ENCODE assay signal across 8 mouse cellular contexts in the genomic region with DNA sequence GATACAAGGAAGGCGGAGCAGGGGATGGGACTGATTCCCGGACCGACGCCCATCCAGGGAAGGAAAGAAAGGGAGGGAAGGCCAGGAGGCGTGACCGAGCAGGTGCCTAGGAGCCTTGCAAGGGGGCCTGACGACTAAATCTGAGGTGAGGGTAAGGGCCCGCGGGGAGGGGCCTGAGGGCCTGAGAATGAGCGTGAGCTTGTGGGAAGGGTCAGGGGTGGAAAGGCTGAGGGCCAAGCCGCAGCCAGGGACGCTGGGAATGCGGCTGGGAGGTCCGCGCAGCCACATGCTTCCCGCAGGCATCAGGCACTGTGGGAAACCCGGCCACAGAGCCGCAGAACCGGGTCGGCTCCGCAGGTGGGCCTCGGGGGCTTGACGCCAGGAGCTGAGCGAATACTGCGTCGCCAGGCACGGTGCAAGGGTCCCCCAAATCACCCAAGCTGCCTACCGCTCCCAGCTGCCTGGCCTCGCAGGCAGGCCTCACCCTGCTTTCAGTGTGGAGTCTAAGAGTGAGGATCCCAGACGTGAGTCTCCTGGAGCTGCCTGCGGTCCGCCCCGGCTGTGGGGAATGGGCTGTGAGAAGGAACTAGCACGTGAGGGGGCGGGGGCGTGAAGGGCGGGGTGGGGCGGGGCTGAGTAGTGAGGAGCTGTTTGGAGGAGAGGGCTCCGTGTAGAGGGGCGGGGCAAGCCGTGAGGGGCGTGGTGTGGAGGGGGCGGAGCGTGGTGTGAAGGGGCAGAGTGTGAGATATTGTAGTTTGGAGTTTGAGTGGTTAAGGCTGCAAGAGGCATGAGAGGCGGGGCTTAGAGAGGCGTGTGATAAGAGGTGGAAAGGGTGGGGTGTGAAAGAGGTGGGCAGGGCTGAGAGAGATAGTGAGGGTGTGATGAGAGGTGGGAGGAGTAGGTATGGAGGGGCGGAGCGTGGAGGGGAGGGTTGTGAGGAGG. TPM values are rescaled to one million over a fixed set of nuclear protein-coding genes. Genes with fewer than 3 reads are reported as not detected.
DNase-seq lines count a peak whose midpoint lies in the region; ATAC-seq and TF ChIP-seq lines count a peak whose summit lies in the region.

No protein-coding gene starts in this region.

- ATAC-seq in kidney, postnatal 0 days (replicated peaks; ENCODE audit: low FRiP score, low read depth), result peak; percentile 54; the same call in 1 of the 2 replicates
- ATAC-seq in embryonic facial prominence, embryonic 11.5 days (replicated peaks; ENCODE audit: insufficient number of reproducible peaks, low FRiP score, low TSS enrichment, low read depth), result peak; percentile 48
- peak; percentile 74 for ATAC-seq in intestine, embryonic 16.5 days
- ATAC-seq in neural tube, embryonic 14.5 days (ENCODE audit: low read depth), result peak; percentile 75

- WGBS in kidney, postnatal 0 days, result 39% methylated on average over 47 of the region's 48 CpGs
- WGBS in embryonic facial prominence, embryonic 11.5 days, result 41% methylated on average over 47 of the region's 48 CpGs
- 37% methylated on average over 48 of the region's 48 CpGs for WGBS in intestine, embryonic 16.5 days
- WGBS in neural tube, embryonic 14.5 days, result 34% methylated on average over 47 of the region's 48 CpGs

- no peaks in the 10 kb centered on the region for H3K4me1 ChIP-seq in kidney, postnatal 0 days (replicated peaks; ENCODE audit: insufficient read depth, low read length)
- H3K4me1 ChIP-seq in embryonic facial prominence, embryonic 11.5 days (ENCODE audit: control insufficient read depth, insufficient read depth, low read length), result no peaks in the 10 kb centered on the region
- no peaks in the 10 kb centered on the region for H3K4me1 ChIP-seq in intestine, embryonic 16.5 days (ENCODE audit: control insufficient read depth, insufficient read depth, low read length)
- no peaks in the 10 kb centered on the region for H3K4me1 ChIP-seq in neural tube, embryonic 14.5 days (ENCODE audit: control insufficient read depth, insufficient read depth, low read length)

- no peaks in the 10 kb centered on the region for H3K9me3 ChIP-seq in kidney, postnatal 0 days (replicated peaks; ENCODE audit: low read length)
- H3K9me3 ChIP-seq in embryonic facial prominence, embryonic 11.5 days (replicated peaks; ENCODE audit: control insufficient read depth, low read length), result no peaks in the 10 kb centered on the region
- H3K9me3 ChIP-seq in intestine, embryonic 16.5 days (ENCODE audit: control insufficient read depth, low read length), result no peaks in the 10 kb centered on the region
- no peaks in the 10 kb centered on the region for H3K9me3 ChIP-seq in neural tube, embryonic 14.5 days (ENCODE audit: control insufficient read depth, low read length)

- DNase-seq in kidney, postnatal 0 days (ENCODE audit: low spot score), result no peak
- DNase-seq in kidney, adult 18-20 months, result no peak
- no peak for DNase-seq in embryonic facial prominence, embryonic 11.5 days (ENCODE audit: low spot score)
- no peak for DNase-seq in layer of hippocampus, adult 9-10 months (ENCODE audit: low spot score)
- no peak for DNase-seq in adrenal gland, adult 8-10 months
- no peak for DNase-seq in urinary bladder, postnatal 4 days (ENCODE audit: low spot score in 2 of 2)

- no peak overlapping the region for H3K4me3 ChIP-seq in kidney, postnatal 0 days (replicated peaks; ENCODE audit: low read depth, low read length)
- no peak overlapping the region for H3K4me3 ChIP-seq in embryonic facial prominence, embryonic 11.5 days (ENCODE audit: low read depth, low read length)
- H3K4me3 ChIP-seq in intestine, embryonic 16.5 days (ENCODE audit: low read length), result 0 out of 2 replicates have a peak overlapping the region, but pooled peaks have one; percentile 12
- H3K4me3 ChIP-seq in neural tube, embryonic 14.5 days (ENCODE audit: low read depth, low read length), result peak overlapping the region; percentile 9; the same call in 1 of the 2 replicates

- no peak overlapping the region for H3K4me2 ChIP-seq in kidney, postnatal 0 days (ENCODE audit: low read length)
- H3K4me2 ChIP-seq in embryonic facial prominence, embryonic 11.5 days (ENCODE audit: low read depth, low read length), result peak overlapping the region; percentile 19; the same call in 1 of the 2 replicates
- H3K4me2 ChIP-seq in intestine, embryonic 16.5 days (ENCODE audit: low read depth, low read length), result peak overlapping the region; percentile 16; the same call in 1 of the 2 replicates
- H3K4me2 ChIP-seq in neural tube, embryonic 14.5 days (ENCODE audit: low read depth, low read length), result peak overlapping the region; percentile 29; the same call in 1 of the 2 replicates

- no peak overlapping the region for H3K9ac ChIP-seq in kidney, postnatal 0 days (ENCODE audit: low read depth, low read length)
- no peak overlapping the region for H3K9ac ChIP-seq in embryonic facial prominence, embryonic 11.5 days (replicated peaks; ENCODE audit: low read length)
- no peak overlapping the region for H3K9ac ChIP-seq in intestine, embryonic 16.5 days (ENCODE audit: low read depth, low read length)
- H3K9ac ChIP-seq in neural tube, embryonic 14.5 days (replicated peaks; ENCODE audit: low read depth, low read length), result 0 out of 2 replicates have a peak overlapping the region, but pooled peaks have one; percentile 7

- TF ChIP-seq CTCF in kidney, postnatal 0 days (IDR thresholded peaks at IDR 0.05; ENCODE audit: low read depth), result no peak

- no peak overlapping the region for H3K27ac ChIP-seq in kidney, postnatal 0 days
- H3K27ac ChIP-seq in embryonic facial prominence, embryonic 11.5 days (replicated peaks; ENCODE audit: low read depth, low read length), result no peak overlapping the region
- no peak overlapping the region for H3K27ac ChIP-seq in intestine, embryonic 16.5 days (ENCODE audit: low read length)
- no peak overlapping the region for H3K27ac ChIP-seq in neural tube, embryonic 14.5 days (ENCODE audit: low read depth, low read length)

- H3K36me3 ChIP-seq in kidney, postnatal 0 days (ENCODE audit: insufficient read depth, low read length), result no peaks in the 10 kb centered on the region
- no peaks in the 10 kb centered on the region for H3K36me3 ChIP-seq in embryonic facial prominence, embryonic 11.5 days (replicated peaks; ENCODE audit: control insufficient read depth, insufficient read depth, low read depth, low read length)
- H3K36me3 ChIP-seq in intestine, embryonic 16.5 days (ENCODE audit: control insufficient read depth, insufficient read depth, low read length), result no peaks in the 10 kb centered on the region
- no peaks in the 10 kb centered on the region for H3K36me3 ChIP-seq in neural tube, embryonic 14.5 days (ENCODE audit: control insufficient read depth, insufficient read depth, low read length)

- H3K27me3 ChIP-seq in kidney, postnatal 0 days (ENCODE audit: insufficient read depth, low read length), result no peaks in the 10 kb centered on the region; the same call in 1 of the 2 replicates
- H3K27me3 ChIP-seq in embryonic facial prominence, embryonic 11.5 days (ENCODE audit: control insufficient read depth, insufficient read depth, low read length), result peaks cover 2% of the 10 kb centered on the region
- H3K27me3 ChIP-seq in intestine, embryonic 16.5 days (replicated peaks; ENCODE audit: control insufficient read depth, insufficient read depth, low read length), result peaks cover 5% of the 10 kb centered on the region; the same call in 1 of the 2 replicates
- no peaks in the 10 kb centered on the region for H3K27me3 ChIP-seq in neural tube, embryonic 14.5 days (ENCODE audit: control insufficient read depth, insufficient read depth, low read length)

RNA-seq across cellular contexts. Expression of gene Rad21l, which starts 2.0 kb away (rescaled TPM):
- not detected in 2 replicates for polyA plus RNA-seq in kidney, postnatal 0 days (2015; fragmentation: Nextera tagmentation; extraction: Ambion mirVana)
- polyA plus RNA-seq in embryonic facial prominence, embryonic 11.5 days (2014; fragmentation: Nextera tagmentation; extraction: Ambion mirVana), result 0.13 TPM in 1 of 2 replicates, not detected in the other
- polyA plus RNA-seq in intestine, embryonic 16.5 days (2015; fragmentation: Nextera tagmentation; extraction: Ambion mirVana), result not detected in 2 replicates
- polyA plus RNA-seq in neural tube, embryonic 14.5 days (2014; fragmentation: Nextera tagmentation; extraction: Ambion mirVana), result 0.15 and 0.40 TPM in 2 replicates
- under 1 TPM in 1 of 4 experiments, not detected in 3; 0.17 TPM for total RNA-seq in adrenal gland, adult 8-10 months (2022)

RNA-seq across cellular contexts. Expression of gene Tmem74b, which starts 31.5 kb away (rescaled TPM):
- polyA plus RNA-seq in kidney, postnatal 0 days (2015; fragmentation: Nextera tagmentation; extraction: Ambion mirVana), result 0.38 and 0.40 TPM in 2 replicates
- 2.4 and 2.7 TPM in 2 replicates for polyA plus RNA-seq in embryonic facial prominence, embryonic 11.5 days (2014; fragmentation: Nextera tagmentation; extraction: Ambion mirVana)
- polyA plus RNA-seq in intestine, embryonic 16.5 days (2015; fragmentation: Nextera tagmentation; extraction: Ambion mirVana), result 1.7 and 1.9 TPM in 2 replicates
- 23.4 and 26.7 TPM in 2 replicates for polyA plus RNA-seq in neural tube, embryonic 14.5 days (2014; fragmentation: Nextera tagmentation; extraction: Ambion mirVana)
- total RNA-seq in adrenal gland, adult 8-10 months (2022), result 1 to 10 TPM in 3 of 4 experiments, under 1 TPM in 1; 0.65 to 1.4 (median 1.1) TPM

RNA-seq across cellular contexts. Expression of gene Snph, which starts 37.9 kb away (rescaled TPM):
- 0.11 and 0.22 TPM in 2 replicates for polyA plus RNA-seq in kidney, postnatal 0 days (2015; fragmentation: Nextera tagmentation; extraction: Ambion mirVana)
- polyA plus RNA-seq in embryonic facial prominence, embryonic 11.5 days (2014; fragmentation: Nextera tagmentation; extraction: Ambion mirVana), result 0.72 and 1.1 TPM in 2 replicates
- polyA plus RNA-seq in intestine, embryonic 16.5 days (2015; fragmentation: Nextera tagmentation; extraction: Ambion mirVana), result 1.8 and 2.0 TPM in 2 replicates
- polyA plus RNA-seq in neural tube, embryonic 14.5 days (2014; fragmentation: Nextera tagmentation; extraction: Ambion mirVana), result 29.7 and 33.1 TPM in 2 replicates
- total RNA-seq in adrenal gland, adult 8-10 months (2022), result 10 to 100 TPM; 12.5 to 39.1 (median 22.8) TPM

Comparison
In these comparisons a context has a peak if more than half of its experiments do, and no peak if none do; other contexts are left out.
1. H3K4me3 ChIP-seq: peak in intestine, embryonic 16.5 days (single experiment) and neural tube, embryonic 14.5 days (single experiment); none in kidney, postnatal 0 days (single experiment) and embryonic facial prominence, embryonic 11.5 days (single experiment).
2. RNA of gene Snph, which starts 37.9 kb away (polyA plus RNA-seq): 29.7 to 33.1 TPM in neural tube, embryonic 14.5 days; 1.8 to 2.0 TPM in intestine, embryonic 16.5 days, 0.72 to 1.1 TPM in embryonic facial prominence, embryonic 11.5 days and 0.11 to 0.22 TPM in kidney, postnatal 0 days; every median in the first group is over 10 times any median in the second.
3. Peak in every context shown above with its lines, with median percentiles within 50 percentile points of each other: ATAC-seq.